Mouse (Mus musculus): Measurements from ENCODE around the gene Celf3. TPM values are rescaled to one million over a fixed set of nuclear protein-coding genes. Genes with fewer than 3 reads are reported as not detected.
A peak's percentile ranks its signal among the peaks of the same experiment; 100 is the strongest.

The Celf3 gene
- not detected in 2 replicates for polyA plus RNA-seq (2011; ENCODE audit: insufficient read depth, insufficient read length, low read depth, missing spikeins)

DNA sequence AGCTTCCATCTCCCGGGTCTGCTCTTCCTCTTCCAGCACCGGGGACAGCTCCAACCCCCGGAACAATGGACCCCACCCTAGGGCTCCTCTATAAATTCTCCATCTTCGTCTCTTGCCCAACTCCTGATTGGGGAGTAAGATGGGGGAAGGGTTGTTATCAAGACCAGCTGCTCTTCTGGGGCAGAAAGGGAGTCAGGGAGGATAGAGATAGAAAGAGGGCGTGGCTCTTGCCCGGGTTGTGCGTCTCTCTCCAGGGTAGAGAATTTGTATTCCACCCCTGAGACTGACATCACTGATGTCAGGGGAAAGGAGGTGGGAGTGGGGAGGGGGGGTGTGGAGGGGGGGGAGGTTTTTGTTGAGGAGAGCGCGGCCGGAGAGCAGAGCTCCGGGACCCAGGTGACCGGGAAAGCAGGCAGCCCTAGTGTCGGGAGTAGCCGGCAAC lies at the start of gene Celf3:
Gene Celf3 (plus strand): TSS at position 315 of the 442 bp plus-strand sequence.
- TF ChIP-seq EP300 (IDR thresholded peaks at IDR 0.05; ENCODE audit: insufficient read depth, low read depth, low read length) (no peak), POLR2A (IDR thresholded peaks at IDR 0.05; ENCODE audit: insufficient read depth, low read length) (no peak), CTCF (IDR thresholded peaks at IDR 0.05; ENCODE audit: low read depth, low read length) (no peak)
- Histone ChIP-seq H3K4me1 (ENCODE audit: control insufficient read depth, insufficient read depth, low read length) (peaks cover 3% of the 10 kb centered on the region), H3K27me3 (ENCODE audit: control insufficient read depth, insufficient read depth, low read length, poor library complexity, severe bottlenecking) (no peaks in the 10 kb centered on the region), H3K27ac (ENCODE audit: insufficient read depth, low read length) (no peak within 1 kb of the TSS), H3K4me3 (ENCODE audit: low read depth, low read length) (no peak within 1 kb of the TSS), H3K9ac (ENCODE audit: low read depth, poor library complexity, severe bottlenecking) (no peak within 1 kb of the TSS), H3K9me3 (replicated peaks; ENCODE audit: control insufficient read depth, insufficient read depth, low read length, poor library complexity, severe bottlenecking) (no peaks in the 10 kb centered on the region), H3K36me3 (ENCODE audit: control insufficient read depth, insufficient read depth, low read length, poor library complexity, severe bottlenecking) (no peaks in the 10 kb centered on the region)

DNA sequence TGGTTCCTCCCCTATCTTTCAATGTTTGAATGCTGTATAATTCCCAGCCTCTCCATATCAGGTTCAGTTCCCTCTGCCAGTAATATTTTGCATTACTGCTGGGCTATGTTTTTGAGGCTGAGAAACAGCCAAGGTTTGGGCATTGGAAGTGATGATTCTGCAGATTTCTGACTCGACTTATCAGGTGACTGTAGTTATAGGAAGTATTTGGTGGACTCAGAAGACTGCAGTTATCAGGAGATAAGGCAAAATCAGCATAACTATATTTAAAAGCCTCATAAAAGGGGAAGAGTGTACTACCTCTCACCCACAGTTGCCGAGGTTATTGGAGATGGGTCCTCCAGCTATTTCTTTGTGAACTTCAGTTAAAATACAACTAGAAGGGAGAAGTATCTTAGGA lies 47.1 kb upstream of the Celf3 start:
- no peaks in the 10 kb centered on the region for H3K4me1 ChIP-seq (ENCODE audit: control insufficient read depth, insufficient read depth, low read length)
- H3K9ac ChIP-seq (ENCODE audit: low read depth, poor library complexity, severe bottlenecking): no peak overlapping the region
- TF ChIP-seq EP300 (IDR thresholded peaks at IDR 0.05; ENCODE audit: insufficient read depth, low read depth, low read length) (no peak), CTCF (IDR thresholded peaks at IDR 0.05; ENCODE audit: low read depth, low read length) (no peak), POLR2A (IDR thresholded peaks at IDR 0.05; ENCODE audit: insufficient read depth, low read length) (no peak)
- no peak overlapping the region for H3K27ac ChIP-seq (ENCODE audit: insufficient read depth, low read length)
- H3K36me3 ChIP-seq (ENCODE audit: control insufficient read depth, insufficient read depth, low read length, poor library complexity, severe bottlenecking): no peaks in the 10 kb centered on the region
- H3K4me3 ChIP-seq (ENCODE audit: low read depth, low read length): no peak overlapping the region
- no peaks in the 10 kb centered on the region for H3K9me3 ChIP-seq (replicated peaks; ENCODE audit: control insufficient read depth, insufficient read depth, low read length, poor library complexity, severe bottlenecking)
- no peaks in the 10 kb centered on the region; the same call in 1 of the 2 replicates for H3K27me3 ChIP-seq (ENCODE audit: control insufficient read depth, insufficient read depth, low read length, poor library complexity, severe bottlenecking)

DNA sequence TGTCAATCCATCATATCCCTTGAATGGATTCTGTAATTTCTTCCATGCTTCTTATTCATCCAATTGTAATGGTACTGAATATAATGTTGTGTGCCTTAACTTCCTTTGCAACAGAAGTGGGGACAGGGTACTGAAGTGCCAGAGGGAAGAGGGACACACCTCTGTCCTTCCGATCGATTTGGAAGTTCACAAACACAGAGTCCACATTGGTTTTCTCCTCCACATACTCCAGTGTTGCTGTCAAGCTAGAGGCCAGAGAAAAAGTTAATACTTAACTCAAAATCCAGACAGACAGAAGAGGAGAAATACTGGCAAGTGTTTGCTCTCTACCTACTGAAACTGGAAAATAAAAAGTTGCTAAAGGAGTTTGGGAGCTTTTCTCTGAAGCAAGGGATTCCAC lies 43.8 kb upstream of the Celf3 start:
- Histone ChIP-seq H3K4me1 (ENCODE audit: control insufficient read depth, insufficient read depth, low read length) (no peaks in the 10 kb centered on the region), H3K9ac (ENCODE audit: low read depth, poor library complexity, severe bottlenecking) (no peak overlapping the region), H3K27me3 (ENCODE audit: control insufficient read depth, insufficient read depth, low read length, poor library complexity, severe bottlenecking) (no peaks in the 10 kb centered on the region; the same call in 1 of the 2 replicates), H3K36me3 (ENCODE audit: control insufficient read depth, insufficient read depth, low read length, poor library complexity, severe bottlenecking) (no peaks in the 10 kb centered on the region), H3K9me3 (replicated peaks; ENCODE audit: control insufficient read depth, insufficient read depth, low read length, poor library complexity, severe bottlenecking) (no peaks in the 10 kb centered on the region), H3K4me3 (ENCODE audit: low read depth, low read length) (no peak overlapping the region), H3K27ac (ENCODE audit: insufficient read depth, low read length) (no peak overlapping the region)
- no peak for TF ChIP-seq CTCF (IDR thresholded peaks at IDR 0.05; ENCODE audit: low read depth, low read length)

DNA sequence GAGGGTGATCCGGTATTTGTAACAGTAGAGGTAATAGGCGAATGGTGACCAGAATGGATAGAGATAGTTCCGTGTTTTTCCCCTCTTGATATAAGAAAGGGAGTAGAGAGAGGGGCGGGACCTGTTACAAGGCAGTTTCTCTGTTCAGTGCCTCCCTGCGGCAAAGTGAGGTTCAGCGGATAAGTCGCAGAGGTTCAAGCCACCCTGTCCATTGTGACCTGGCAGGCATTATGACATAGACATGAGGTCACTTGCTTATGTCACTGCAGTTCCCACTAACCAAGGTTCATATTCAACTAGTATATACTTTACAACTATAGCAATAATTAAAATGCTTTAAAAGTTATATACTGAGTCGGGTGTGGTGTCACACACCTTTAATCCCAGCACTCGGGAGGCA lies 41.7 kb upstream of the Celf3 start:
- Histone ChIP-seq H3K4me3 (ENCODE audit: low read depth, low read length) (no peak overlapping the region), H3K4me1 (ENCODE audit: control insufficient read depth, insufficient read depth, low read length) (no peaks in the 10 kb centered on the region), H3K36me3 (ENCODE audit: control insufficient read depth, insufficient read depth, low read length, poor library complexity, severe bottlenecking) (no peaks in the 10 kb centered on the region), H3K9me3 (replicated peaks; ENCODE audit: control insufficient read depth, insufficient read depth, low read length, poor library complexity, severe bottlenecking) (no peaks in the 10 kb centered on the region), H3K9ac (ENCODE audit: low read depth, poor library complexity, severe bottlenecking) (no peak overlapping the region), H3K27ac (ENCODE audit: insufficient read depth, low read length) (no peak overlapping the region), H3K27me3 (ENCODE audit: control insufficient read depth, insufficient read depth, low read length, poor library complexity, severe bottlenecking) (peaks cover 1% of the 10 kb centered on the region; the same call in 1 of the 2 replicates)
- TF ChIP-seq POLR2A (IDR thresholded peaks at IDR 0.05; ENCODE audit: insufficient read depth, low read length) (no peak), CTCF (IDR thresholded peaks at IDR 0.05; ENCODE audit: low read depth, low read length) (no peak)

DNA sequence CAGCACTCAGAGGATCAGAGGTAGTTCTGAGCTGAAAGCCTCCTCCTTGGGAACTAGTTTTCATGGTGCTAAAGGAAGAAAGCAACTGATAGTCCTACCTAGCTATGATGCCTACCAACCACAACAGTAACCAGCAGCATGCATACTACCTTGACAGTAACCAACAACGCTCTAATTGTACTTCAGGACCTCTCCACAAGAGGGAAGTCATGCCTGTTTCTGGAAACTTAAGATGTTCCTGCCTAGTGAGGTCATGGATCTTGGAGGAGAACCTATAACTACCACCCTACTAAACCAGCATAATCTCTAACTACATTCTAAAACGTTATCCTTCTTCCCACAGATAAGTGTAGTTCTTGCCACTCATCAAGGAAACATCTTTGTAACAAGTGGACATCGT lies 36.9 kb upstream of the Celf3 start:
- TF ChIP-seq CTCF (IDR thresholded peaks at IDR 0.05; ENCODE audit: low read depth, low read length): peak; percentile 6
- no peak for TF ChIP-seq EP300 (IDR thresholded peaks at IDR 0.05; ENCODE audit: insufficient read depth, low read depth, low read length)
- Histone ChIP-seq H3K27me3 (ENCODE audit: control insufficient read depth, insufficient read depth, low read length, poor library complexity, severe bottlenecking) (peaks cover 1% of the 10 kb centered on the region; the same call in 1 of the 2 replicates), H3K9ac (ENCODE audit: low read depth, poor library complexity, severe bottlenecking) (no peak overlapping the region), H3K9me3 (replicated peaks; ENCODE audit: control insufficient read depth, insufficient read depth, low read length, poor library complexity, severe bottlenecking) (no peaks in the 10 kb centered on the region), H3K36me3 (ENCODE audit: control insufficient read depth, insufficient read depth, low read length, poor library complexity, severe bottlenecking) (peaks cover 7% of the 10 kb centered on the region; the same call in 1 of the 2 replicates), H3K4me1 (ENCODE audit: control insufficient read depth, insufficient read depth, low read length) (no peaks in the 10 kb centered on the region), H3K4me3 (ENCODE audit: low read depth, low read length) (no peak overlapping the region), H3K27ac (ENCODE audit: insufficient read depth, low read length) (no peak overlapping the region)

DNA sequence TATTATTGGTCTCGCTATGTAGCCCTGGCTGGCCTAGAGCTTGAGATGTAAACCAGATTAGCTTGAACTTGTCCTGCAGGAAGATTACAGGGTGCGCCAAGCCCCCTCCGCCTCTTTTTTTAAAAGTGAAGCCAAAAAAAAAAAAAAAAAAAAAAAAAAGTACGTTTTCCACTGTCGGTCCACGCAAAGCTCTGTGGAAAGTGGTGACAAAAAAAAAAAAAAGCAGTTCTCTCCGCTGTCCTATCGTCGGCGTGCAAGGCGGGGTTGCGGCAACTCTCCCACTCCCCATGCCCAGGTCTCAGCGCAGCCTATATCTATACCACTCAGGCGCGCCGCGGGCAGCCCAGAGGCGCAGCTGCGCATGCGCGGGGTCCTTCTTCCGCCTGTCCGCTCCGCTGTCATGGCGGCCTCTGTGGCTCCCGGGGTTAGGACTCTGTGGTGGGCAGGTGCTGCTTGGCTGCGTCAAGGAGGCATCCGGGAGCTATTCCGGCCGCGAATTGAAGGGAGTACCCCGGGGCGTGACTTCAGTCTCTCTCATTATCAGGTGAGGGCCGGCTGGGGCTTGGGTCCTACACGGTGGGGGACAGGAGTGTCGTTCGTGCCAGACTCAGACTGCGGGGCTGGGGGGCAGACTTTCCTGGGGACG lies 35.0 kb upstream of the Celf3 start, which contains the start of gene Mrpl9:
Gene Mrpl9 (plus strand): TSS at position 368 of the 646 bp plus-strand sequence.
- Histone ChIP-seq H3K9me3 (replicated peaks; ENCODE audit: control insufficient read depth, insufficient read depth, low read length, poor library complexity, severe bottlenecking) (no peaks in the 10 kb centered on the region), H3K9ac (ENCODE audit: low read depth, poor library complexity, severe bottlenecking) (peak within 1 kb of the TSS; percentile 78), H3K36me3 (ENCODE audit: control insufficient read depth, insufficient read depth, low read length, poor library complexity, severe bottlenecking) (peaks cover 20% of the 10 kb centered on the region), H3K4me1 (ENCODE audit: control insufficient read depth, insufficient read depth, low read length) (no peaks in the 10 kb centered on the region), H3K4me3 (ENCODE audit: low read depth, low read length) (peak within 1 kb of the TSS; percentile 93), H3K27ac (ENCODE audit: insufficient read depth, low read length) (no peak within 1 kb of the TSS), H3K27me3 (ENCODE audit: control insufficient read depth, insufficient read depth, low read length, poor library complexity, severe bottlenecking) (peaks cover 1% of the 10 kb centered on the region; the same call in 1 of the 2 replicates)
- TF ChIP-seq CTCF (IDR thresholded peaks at IDR 0.05; ENCODE audit: low read depth, low read length): no peak
- TF ChIP-seq POLR2A (IDR thresholded peaks at IDR 0.05; ENCODE audit: insufficient read depth, low read length): peak; percentile 66

All from ES-Bruce4 (cell line).